Mouse (Mus musculus) forebrain, embryonic 14.5 days (tissue): ENCODE data around the gene Hjurp. TPM values are rescaled to one million over a fixed set of nuclear protein-coding genes. Genes with fewer than 3 reads are reported as not detected.
A peak's percentile ranks its signal among the peaks of the same experiment; 100 is the strongest.

Experiments
- ATAC-seq: fragments of 200-750 bp; cut with Nextera tagmentation; 2 replicates; pipeline ENCODE4 v1.8.0; 2017; ENCODE audit warnings: mild to moderate bottlenecking, moderate library complexity
- DNase-seq: peaks from one replicate; pipeline ENCODE4 v3.0.0-alpha.2; 2015; ENCODE audit warnings: low spot score
- H3K27ac ChIP-seq: fragments of 300-500 bp; sonication (generic); 2 replicates; pipeline ENCODE4 v1.5.1; 2014; ENCODE audit warnings: low read depth, mild to moderate bottlenecking, control low read depth, low read length, moderate library complexity
- H3K27me3 ChIP-seq: fragments of 300-500 bp; sonication (generic); replicated peaks from 2 replicates; pipeline ENCODE4 v1.6.1; 2014; ENCODE audit warnings: low read length, control low read depth, mixed read lengths; ENCODE audit not compliant: control insufficient read depth, insufficient read depth
- H3K36me3 ChIP-seq: fragments of 300-500 bp; sonication (generic); 2 replicates; pipeline ENCODE4 v1.6.1; 2014; ENCODE audit warnings: low read length, control low read depth; ENCODE audit not compliant: control insufficient read depth, insufficient read depth
- H3K4me1 ChIP-seq: fragments of 300-500 bp; sonication (generic); 2 replicates; pipeline ENCODE4 v1.6.1; 2014; ENCODE audit warnings: antibody characterized with exemption, low read length, control low read depth; ENCODE audit not compliant: control insufficient read depth, insufficient read depth
- H3K4me2 ChIP-seq: fragments of 300-500 bp; sonication (generic); 2 replicates; pipeline ENCODE4 v1.6.1; 2014; ENCODE audit warnings: mild to moderate bottlenecking, control low read depth, low read length
- H3K4me3 ChIP-seq: fragments of 300-500 bp; sonication (generic); 2 replicates; pipeline ENCODE4 v1.5.1; 2014; ENCODE audit warnings: low read depth, low read length, control low read depth
- H3K9ac ChIP-seq: fragments of 300-500 bp; sonication (generic); 2 replicates; pipeline ENCODE4 v1.6.1; 2014; ENCODE audit warnings: mild to moderate bottlenecking, low read length, control low read depth, moderate library complexity
- H3K9me3 ChIP-seq: fragments of 300-500 bp; sonication (generic); replicated peaks from 2 replicates; pipeline ENCODE4 v1.6.1; 2016; ENCODE audit warnings: low read length, control low read depth, mixed read lengths; ENCODE audit not compliant: control insufficient read depth
- WGBS: fragments of 180-500 bp; shearing (Covaris S2); extraction: QIAGEN DNeasy Blood & Tissue Kit; methylation state at CpG from one replicate; pipeline ENCODE4 v1.1.7; 2014; 5-methylcytosine and 5-hydroxymethylcytosine counted together
- polyA plus RNA-seq: library from polyadenylated mRNA; unstranded; fragments of >200 nt; fragmentation: Nextera tagmentation; extraction: Ambion mirVana; gene quantifications from 2 replicates; pipeline ENCODE4 v1.2.1, GENCODE M21; 2014

The Hjurp gene
- polyA plus RNA-seq, 1 experiment from 2014 or later: 64.5 TPM

DNA sequence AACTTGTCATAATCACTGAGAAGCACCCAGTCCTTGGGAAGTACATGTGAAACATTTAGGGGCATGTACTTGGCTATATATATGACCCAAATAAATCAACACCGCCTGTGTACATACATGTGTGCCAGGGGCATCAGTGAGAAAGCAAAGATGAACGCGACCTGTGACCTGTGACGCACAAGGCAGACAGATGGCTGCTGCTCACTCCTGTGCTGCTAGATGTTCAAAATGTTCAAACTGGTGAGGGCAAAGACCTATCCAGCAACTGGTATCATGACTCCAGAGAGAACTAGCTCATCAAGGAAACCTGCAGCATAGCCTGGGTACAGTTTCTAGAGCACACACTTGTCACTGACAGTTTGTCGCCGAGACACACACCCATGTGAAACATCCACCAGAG lies 9.9 kb downstream of the Hjurp start:
- H3K9ac ChIP-seq: no peak overlapping the region
- ATAC-seq: no peak
- WGBS: 95% methylated on average over 6 of the region's 6 CpGs

DNA sequence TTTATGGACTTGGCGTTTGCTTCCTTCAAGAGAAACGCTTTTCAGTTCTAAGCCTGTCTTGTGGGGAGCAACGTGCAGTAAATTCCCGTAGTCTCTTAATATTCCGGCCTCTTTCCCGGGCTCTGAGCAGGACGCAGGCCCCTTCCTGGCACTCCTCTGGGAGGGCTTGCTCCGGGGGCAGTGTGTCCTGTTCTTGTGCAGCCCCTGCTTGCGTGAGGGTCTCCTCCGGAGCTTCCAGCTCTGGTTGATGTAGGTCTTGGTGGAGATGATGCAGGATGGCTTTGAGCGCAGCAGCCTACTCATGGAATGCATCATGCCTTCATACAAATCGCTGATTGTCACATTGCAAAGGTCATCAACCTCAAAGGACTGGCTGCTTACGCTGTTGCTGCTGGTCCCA lies 11.3 kb downstream of the Hjurp start:
- 89% methylated on average over 13 of the region's 13 CpGs for WGBS
- H3K4me1 ChIP-seq: no peaks in the 10 kb centered on the region
- peaks cover 91% of the 10 kb centered on the region for H3K36me3 ChIP-seq
- no peak overlapping the region for H3K27ac ChIP-seq
- no peaks in the 10 kb centered on the region for H3K27me3 ChIP-seq
- H3K4me2 ChIP-seq: no peak overlapping the region
- no peak overlapping the region for H3K4me3 ChIP-seq
- no peak overlapping the region for H3K9ac ChIP-seq
- no peaks in the 10 kb centered on the region for H3K9me3 ChIP-seq
- ATAC-seq (no peak), DNase-seq (no peak)

More for the DNA sequence above, 9.9 kb downstream of the Hjurp start:
- DNase-seq: no peak
- Histone ChIP-seq H3K4me2 (no peak overlapping the region), H3K9me3 (no peaks in the 10 kb centered on the region), H3K27ac (no peak overlapping the region), H3K4me3 (no peak overlapping the region), H3K27me3 (no peaks in the 10 kb centered on the region), H3K4me1 (no peaks in the 10 kb centered on the region), H3K36me3 (peaks cover 89% of the 10 kb centered on the region)

DNA sequence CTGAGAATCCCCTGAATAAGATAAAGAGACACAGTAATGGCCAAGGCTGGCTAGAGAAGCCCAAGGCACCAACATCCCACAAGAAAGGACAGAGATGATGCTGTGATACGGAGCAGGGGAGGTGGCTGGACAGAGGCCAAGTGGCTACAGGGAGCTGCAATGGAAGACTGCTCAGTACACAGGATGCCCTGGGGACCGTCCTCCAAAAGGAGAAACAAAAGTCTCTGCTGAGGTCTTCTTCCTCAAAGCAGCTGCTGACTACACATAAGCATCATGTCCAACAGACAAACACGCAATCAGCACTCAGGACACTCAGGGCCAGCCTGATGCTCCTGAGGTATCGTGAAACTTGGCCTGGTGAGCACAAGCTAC lies 12.6 kb downstream of the Hjurp start:
- peaks cover 100% of the 10 kb centered on the region for H3K36me3 ChIP-seq
- H3K9ac ChIP-seq: no peak overlapping the region
- H3K4me3 ChIP-seq: no peak overlapping the region
- 78% methylated on average over 4 of the region's 4 CpGs for WGBS
- H3K4me2 ChIP-seq: no peak overlapping the region
- H3K27ac ChIP-seq: no peak overlapping the region
- H3K4me1 ChIP-seq: no peaks in the 10 kb centered on the region
- no peak for DNase-seq
- no peak for ATAC-seq
- H3K9me3 ChIP-seq: no peaks in the 10 kb centered on the region
- H3K27me3 ChIP-seq: no peaks in the 10 kb centered on the region

GRCm38 (mm10) chr1:88264237-88264868 lies 13.1 kb downstream of the Hjurp start:
- Histone ChIP-seq H3K36me3 (peaks cover 100% of the 10 kb centered on the region), H3K4me3 (no peak overlapping the region), H3K4me1 (no peaks in the 10 kb centered on the region), H3K4me2 (no peak overlapping the region), H3K27me3 (no peaks in the 10 kb centered on the region), H3K27ac (no peak overlapping the region), H3K9ac (no peak overlapping the region), H3K9me3 (no peaks in the 10 kb centered on the region)
- 90% methylated on average over 7 of the region's 7 CpGs for WGBS
- no peak for DNase-seq
- no peak for ATAC-seq

DNA sequence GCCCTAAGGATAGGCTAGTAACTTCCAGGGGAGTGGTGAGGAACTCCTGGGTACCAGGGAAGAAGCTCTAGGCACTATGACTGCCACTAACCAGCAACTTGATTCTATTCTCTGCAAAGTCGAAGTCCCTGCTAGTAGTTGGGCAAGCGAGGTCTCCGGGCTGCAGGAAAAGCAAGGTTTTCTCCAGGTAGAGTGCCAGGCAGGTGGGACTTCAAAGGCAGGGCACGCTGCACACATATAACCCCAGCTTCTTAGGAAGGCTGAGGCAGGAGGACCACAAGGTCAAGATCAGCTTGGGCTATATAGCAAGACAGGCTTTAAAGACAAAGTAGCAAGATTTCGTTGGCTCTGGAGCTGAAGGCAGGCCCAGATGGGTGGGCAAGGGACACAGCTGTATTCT lies 13.7 kb downstream of the Hjurp start:
- Histone ChIP-seq H3K4me3 (no peak overlapping the region), H3K4me1 (no peaks in the 10 kb centered on the region), H3K27ac (no peak overlapping the region), H3K9ac (no peak overlapping the region), H3K4me2 (no peak overlapping the region), H3K36me3 (peaks cover 97% of the 10 kb centered on the region), H3K27me3 (no peaks in the 10 kb centered on the region), H3K9me3 (no peaks in the 10 kb centered on the region)
- no peak for DNase-seq
- ATAC-seq: no peak
- WGBS: 88% methylated on average over 5 of the region's 5 CpGs

DNA sequence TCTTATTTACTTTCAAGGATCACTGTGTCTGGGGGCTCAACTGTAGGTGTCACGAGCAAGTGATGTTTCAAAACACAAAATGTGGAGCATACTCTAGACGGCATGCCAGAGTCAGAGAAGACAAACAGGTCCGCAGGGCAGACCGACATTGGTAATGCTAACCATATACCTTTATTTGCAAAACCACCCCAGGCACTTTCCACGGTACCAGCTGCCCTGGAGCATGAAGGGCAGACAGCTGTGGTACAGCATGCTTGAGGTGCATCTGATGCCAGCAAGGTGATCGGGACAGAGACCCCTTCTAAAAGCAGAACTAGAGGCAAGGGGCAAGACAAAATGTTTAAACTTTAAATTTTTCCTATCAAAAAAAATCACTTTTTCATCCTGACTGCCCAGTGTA lies 14.5 kb downstream of the Hjurp start:
- no peak overlapping the region for H3K4me2 ChIP-seq
- H3K36me3 ChIP-seq: peaks cover 89% of the 10 kb centered on the region
- H3K9me3 ChIP-seq: no peaks in the 10 kb centered on the region
- WGBS: 77% methylated on average over 6 of the region's 6 CpGs
- no peak for ATAC-seq
- H3K27me3 ChIP-seq: no peaks in the 10 kb centered on the region
- no peak for DNase-seq
- H3K9ac ChIP-seq: no peak overlapping the region
- H3K4me1 ChIP-seq: no peaks in the 10 kb centered on the region
- no peak overlapping the region for H3K4me3 ChIP-seq
- H3K27ac ChIP-seq: no peak overlapping the region

GRCm38 (mm10) chr1:88262255-88262654 lies 15.2 kb downstream of the Hjurp start:
- H3K4me1 ChIP-seq: no peaks in the 10 kb centered on the region
- H3K36me3 ChIP-seq: peaks cover 82% of the 10 kb centered on the region
- peaks cover 5% of the 10 kb centered on the region for H3K9me3 ChIP-seq
- no peak overlapping the region for H3K4me2 ChIP-seq
- no peak overlapping the region for H3K4me3 ChIP-seq
- H3K27ac ChIP-seq: no peak overlapping the region
- peak; percentile 75 for DNase-seq
- ATAC-seq: no peak
- WGBS: 87% methylated on average over 4 of the region's 4 CpGs
- no peaks in the 10 kb centered on the region for H3K27me3 ChIP-seq
- H3K9ac ChIP-seq: no peak overlapping the region

- Histone ChIP-seq H3K4me1 (no peaks in the 10 kb centered on the region), H3K9me3 (peaks cover 10% of the 10 kb centered on the region), H3K4me2 (no peak overlapping the region), H3K9ac (no peak overlapping the region), H3K36me3 (peaks cover 76% of the 10 kb centered on the region), H3K4me3 (no peak overlapping the region), H3K27me3 (no peaks in the 10 kb centered on the region), H3K27ac (no peak overlapping the region)
- ATAC-seq (0 out of 2 replicates have a peak, but pooled peaks have one; percentile 2), DNase-seq (no peak)
- WGBS: 88% methylated on average over 7 of the region's 7 CpGs
These were observed 15.7 kb downstream of the Hjurp start for GRCm38 (mm10) chr1:88261706-88262105.

DNA sequence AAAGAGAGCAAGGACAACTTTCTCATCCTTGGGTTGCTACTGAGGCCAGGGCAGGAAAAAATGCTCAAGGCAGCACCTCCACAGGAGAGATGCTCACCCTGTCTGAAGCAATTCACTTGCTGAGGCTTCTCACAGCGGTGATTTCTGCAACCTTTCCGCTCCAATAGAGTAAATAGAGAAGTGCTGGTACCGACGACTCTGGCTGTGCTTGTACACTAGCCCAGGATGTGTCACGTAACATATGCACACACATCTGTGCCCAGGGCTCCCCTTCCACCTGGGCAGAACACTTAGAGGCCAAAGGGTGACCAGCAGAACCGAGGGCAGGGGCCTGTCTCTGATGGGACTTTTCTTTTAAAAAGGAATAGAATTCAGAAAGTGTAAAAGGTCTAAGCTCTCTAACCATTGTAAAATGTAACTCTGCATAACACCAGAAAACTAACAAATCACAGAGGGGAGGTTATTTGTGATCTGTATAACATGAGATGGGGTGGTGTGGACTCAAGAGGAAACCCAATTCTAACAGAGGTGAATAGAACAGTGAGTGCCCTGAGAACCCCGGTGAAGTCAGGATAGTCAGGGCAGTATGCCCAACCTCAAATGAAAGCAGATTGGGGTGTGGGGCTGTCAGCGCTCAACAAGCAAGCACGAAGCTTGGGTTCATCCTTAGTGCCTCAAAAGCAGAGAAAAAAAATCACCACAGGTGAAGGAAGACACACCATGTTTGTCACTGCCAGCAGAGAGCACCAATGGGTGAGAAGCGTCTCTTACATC lies 16.6 kb downstream of the Hjurp start:
- 86% methylated on average over 10 of the region's 10 CpGs for WGBS
- no peak overlapping the region for H3K4me3 ChIP-seq
- no peak overlapping the region for H3K9ac ChIP-seq
- no peak for DNase-seq
- peaks cover 67% of the 10 kb centered on the region for H3K36me3 ChIP-seq
- no peaks in the 10 kb centered on the region for H3K4me1 ChIP-seq
- no peak overlapping the region for H3K4me2 ChIP-seq
- H3K27me3 ChIP-seq: no peaks in the 10 kb centered on the region
- no peak overlapping the region for H3K27ac ChIP-seq
- peaks cover 20% of the 10 kb centered on the region for H3K9me3 ChIP-seq
- ATAC-seq: no peak
